14 mouse cellular contexts compared by ENCODE assay signal in genomic region chr11:96334002-96334364, GRCm38 (mm10). TPM values are rescaled to one million over a fixed set of nuclear protein-coding genes. Genes with fewer than 3 reads are reported as not detected.
DNase-seq lines count a peak whose midpoint lies in the region; ATAC-seq lines count a peak whose summit lies in the region.
"Had no signal": no experiment of that assay in that cellular context is flagged by ENCODE, and none has a peak within 500 bp of the region (broad histone marks: within the 10 kb centered on the region; RNA-seq: fewer than 3 reads in every experiment).

No protein-coding gene starts in this region.

- peaks cover 41% of the 10 kb centered on the region for H3K36me3 ChIP-seq in kidney, embryonic 15.5 days
- H3K36me3 ChIP-seq in embryonic facial prominence, embryonic 14.5 days (ENCODE audit: control insufficient read depth, insufficient read depth, low read length), result no peaks in the 10 kb centered on the region
- no peaks in the 10 kb centered on the region for H3K36me3 ChIP-seq in hindbrain, embryonic 15.5 days
- H3K36me3 ChIP-seq in neural tube, embryonic 14.5 days (ENCODE audit: control insufficient read depth, insufficient read depth, low read length), result peaks cover 5% of the 10 kb centered on the region; the same call in 1 of the 2 replicates
- H3K36me3 ChIP-seq: forebrain, embryonic 15.5 days; midbrain, embryonic 15.5 days had no signal

- peak overlapping the region; percentile 90 for H3K4me2 ChIP-seq in kidney, embryonic 15.5 days
- peak overlapping the region; percentile 21; the same call in 1 of the 2 replicates for H3K4me2 ChIP-seq in embryonic facial prominence, embryonic 14.5 days (ENCODE audit: low read depth, low read length)
- peak overlapping the region; percentile 59 for H3K4me2 ChIP-seq in hindbrain, embryonic 15.5 days
- peak overlapping the region; percentile 100 for H3K4me2 ChIP-seq in neural tube, embryonic 14.5 days (ENCODE audit: low read depth, low read length)
- H3K4me2 ChIP-seq: forebrain, embryonic 15.5 days; midbrain, embryonic 15.5 days had no signal

- peak overlapping the region; percentile 41 for H3K4me3 ChIP-seq in kidney, embryonic 15.5 days (replicated peaks)
- H3K4me3 ChIP-seq in embryonic facial prominence, embryonic 14.5 days (ENCODE audit: low read depth, low read length), result peak overlapping the region; percentile 23; the same call in 1 of the 2 replicates
- H3K4me3 ChIP-seq in hindbrain, embryonic 15.5 days, result peak overlapping the region; percentile 43
- peak overlapping the region; percentile 59 for H3K4me3 ChIP-seq in neural tube, embryonic 14.5 days (ENCODE audit: low read depth, low read length)
- H3K4me3 ChIP-seq: forebrain, embryonic 15.5 days; midbrain, embryonic 15.5 days had no signal

- no peak for DNase-seq in kidney, postnatal 25 days
- no peak for DNase-seq in embryonic facial prominence, embryonic 14.5 days (ENCODE audit: low spot score)
- no peak for DNase-seq in T-cell, adult 2 months (ENCODE audit: low spot score)
- DNase-seq: cerebellum, adult 2 months; kidney, adult 8-10 months; lung, postnatal 14 days; right cerebral cortex, postnatal 4 days; thymus, postnatal 25 days had no signal

- H3K9ac ChIP-seq in kidney, embryonic 15.5 days, result peak overlapping the region; percentile 55
- H3K9ac ChIP-seq in embryonic facial prominence, embryonic 14.5 days (ENCODE audit: low read depth, low read length), result no peak overlapping the region
- peak overlapping the region; percentile 65 for H3K9ac ChIP-seq in hindbrain, embryonic 15.5 days
- peak overlapping the region; percentile 100 for H3K9ac ChIP-seq in neural tube, embryonic 14.5 days (replicated peaks; ENCODE audit: low read depth, low read length)
- H3K9ac ChIP-seq: forebrain, embryonic 15.5 days; midbrain, embryonic 15.5 days had no signal

- no peak for ATAC-seq in kidney, embryonic 15.5 days (replicated peaks; ENCODE audit: low FRiP score)
- ATAC-seq in embryonic facial prominence, embryonic 14.5 days (ENCODE audit: low read depth), result no peak
- no peak for ATAC-seq in hindbrain, embryonic 15.5 days (ENCODE audit: low FRiP score, low read depth)
- 0 out of 2 replicates have a peak, but pooled peaks have one; percentile 3 for ATAC-seq in neural tube, embryonic 14.5 days (ENCODE audit: low read depth)
- ATAC-seq in frontal cortex, adult (ENCODE audit: low TSS enrichment), result no peak
- ATAC-seq: forebrain, embryonic 15.5 days; midbrain, embryonic 15.5 days had no signal

- no peaks in the 10 kb centered on the region for H3K27me3 ChIP-seq in kidney, embryonic 15.5 days
- H3K27me3 ChIP-seq in embryonic facial prominence, embryonic 14.5 days (replicated peaks; ENCODE audit: control insufficient read depth, insufficient read depth, low read length), result peaks cover 100% of the 10 kb centered on the region
- peaks cover 53% of the 10 kb centered on the region for H3K27me3 ChIP-seq in hindbrain, embryonic 15.5 days
- no peaks in the 10 kb centered on the region for H3K27me3 ChIP-seq in neural tube, embryonic 14.5 days (ENCODE audit: control insufficient read depth, insufficient read depth, low read length)

- peak overlapping the region; percentile 100 for H3K27ac ChIP-seq in kidney, embryonic 15.5 days
- no peak overlapping the region; the same call in 1 of the 2 replicates for H3K27ac ChIP-seq in embryonic facial prominence, embryonic 14.5 days (replicated peaks; ENCODE audit: low read depth, low read length)
- H3K27ac ChIP-seq in hindbrain, embryonic 15.5 days (replicated peaks), result peak overlapping the region; percentile 96
- H3K27ac ChIP-seq in neural tube, embryonic 14.5 days (ENCODE audit: low read depth, low read length), result peak overlapping the region; percentile 100
- H3K27ac ChIP-seq: forebrain, embryonic 15.5 days; midbrain, embryonic 15.5 days had no signal

- H3K9me3 ChIP-seq in kidney, embryonic 15.5 days (replicated peaks), result no peaks in the 10 kb centered on the region
- H3K9me3 ChIP-seq in embryonic facial prominence, embryonic 14.5 days (ENCODE audit: control insufficient read depth, low read length), result no peaks in the 10 kb centered on the region
- no peaks in the 10 kb centered on the region for H3K9me3 ChIP-seq in hindbrain, embryonic 15.5 days
- H3K9me3 ChIP-seq in neural tube, embryonic 14.5 days (ENCODE audit: control insufficient read depth, low read length), result no peaks in the 10 kb centered on the region
- H3K9me3 ChIP-seq: forebrain, embryonic 15.5 days; midbrain, embryonic 15.5 days had no signal

- peaks cover 100% of the 10 kb centered on the region for H3K4me1 ChIP-seq in kidney, embryonic 15.5 days
- no peaks in the 10 kb centered on the region for H3K4me1 ChIP-seq in embryonic facial prominence, embryonic 14.5 days (ENCODE audit: control insufficient read depth, insufficient read depth, low read length)
- peaks cover 35% of the 10 kb centered on the region for H3K4me1 ChIP-seq in hindbrain, embryonic 15.5 days (replicated peaks)
- peaks cover 82% of the 10 kb centered on the region for H3K4me1 ChIP-seq in neural tube, embryonic 14.5 days (ENCODE audit: control insufficient read depth, insufficient read depth, low read length)
- H3K4me1 ChIP-seq: forebrain, embryonic 15.5 days; midbrain, embryonic 15.5 days had no signal

- 10% methylated on average over 2 of the region's 2 CpGs for WGBS in kidney, embryonic 15.5 days
- 0% methylated on average over 2 of the region's 2 CpGs for WGBS in embryonic facial prominence, embryonic 14.5 days
- WGBS in hindbrain, embryonic 15.5 days, result 9% methylated on average over 2 of the region's 2 CpGs
- WGBS in neural tube, embryonic 14.5 days, result 7% methylated on average over 2 of the region's 2 CpGs

RNA-seq across cellular contexts. Expression of gene Hoxb3, which starts 10.9 kb away (rescaled TPM):
- 4.4 and 4.5 TPM in 2 replicates for polyA plus RNA-seq in kidney, embryonic 15.5 days (2015; fragmentation: Nextera tagmentation; extraction: Ambion mirVana)
- 0.81 and 1.1 TPM in 2 replicates for polyA plus RNA-seq in embryonic facial prominence, embryonic 14.5 days (2014; fragmentation: Nextera tagmentation; extraction: Ambion mirVana)
- polyA plus RNA-seq in hindbrain, embryonic 15.5 days (2015; fragmentation: Nextera tagmentation; extraction: Ambion mirVana), result 12.8 and 13.2 TPM in 2 replicates
- 13.5 and 13.9 TPM in 2 replicates for polyA plus RNA-seq in neural tube, embryonic 14.5 days (2014; fragmentation: Nextera tagmentation; extraction: Ambion mirVana)
- polyA plus RNA-seq: forebrain, embryonic 15.5 days; midbrain, embryonic 15.5 days had no signal

RNA-seq across cellular contexts. Expression of gene Hoxb4, which starts 15.9 kb away (rescaled TPM):
- 6.4 and 7.1 TPM in 2 replicates for polyA plus RNA-seq in kidney, embryonic 15.5 days (2015; fragmentation: Nextera tagmentation; extraction: Ambion mirVana)
- 0.62 and 0.70 TPM in 2 replicates for polyA plus RNA-seq in embryonic facial prominence, embryonic 14.5 days (2014; fragmentation: Nextera tagmentation; extraction: Ambion mirVana)
- 3.5 and 3.8 TPM in 2 replicates for polyA plus RNA-seq in hindbrain, embryonic 15.5 days (2015; fragmentation: Nextera tagmentation; extraction: Ambion mirVana)
- polyA plus RNA-seq in neural tube, embryonic 14.5 days (2014; fragmentation: Nextera tagmentation; extraction: Ambion mirVana), result 3.4 and 4.1 TPM in 2 replicates
- polyA plus RNA-seq: forebrain, embryonic 15.5 days; midbrain, embryonic 15.5 days had no signal

RNA-seq across cellular contexts. Expression of gene Hoxb2, which starts 16.3 kb away (rescaled TPM):
- polyA plus RNA-seq in kidney, embryonic 15.5 days (2015; fragmentation: Nextera tagmentation; extraction: Ambion mirVana), result 45.7 and 45.9 TPM in 2 replicates
- 7.5 and 8.9 TPM in 2 replicates for polyA plus RNA-seq in embryonic facial prominence, embryonic 14.5 days (2014; fragmentation: Nextera tagmentation; extraction: Ambion mirVana)
- polyA plus RNA-seq in hindbrain, embryonic 15.5 days (2015; fragmentation: Nextera tagmentation; extraction: Ambion mirVana), result 26.8 and 32.9 TPM in 2 replicates
- polyA plus RNA-seq in neural tube, embryonic 14.5 days (2014; fragmentation: Nextera tagmentation; extraction: Ambion mirVana), result 45.2 and 48.5 TPM in 2 replicates
- polyA plus RNA-seq: forebrain, embryonic 15.5 days had no signal

RNA-seq across cellular contexts. Expression of gene Hoxb5, which starts 30.8 kb away (rescaled TPM):
- polyA plus RNA-seq in kidney, embryonic 15.5 days (2015; fragmentation: Nextera tagmentation; extraction: Ambion mirVana), result 18.8 and 20.2 TPM in 2 replicates
- 1.8 and 2.4 TPM in 2 replicates for polyA plus RNA-seq in embryonic facial prominence, embryonic 14.5 days (2014; fragmentation: Nextera tagmentation; extraction: Ambion mirVana)
- 115 and 140 TPM in 2 replicates for polyA plus RNA-seq in hindbrain, embryonic 15.5 days (2015; fragmentation: Nextera tagmentation; extraction: Ambion mirVana)
- polyA plus RNA-seq in neural tube, embryonic 14.5 days (2014; fragmentation: Nextera tagmentation; extraction: Ambion mirVana), result 49.1 and 52.4 TPM in 2 replicates
- polyA plus RNA-seq: forebrain, embryonic 15.5 days had no signal

RNA-seq across cellular contexts. Expression of gene Hoxb1, which starts 31.6 kb away (rescaled TPM):
- 0.27 and 0.35 TPM in 2 replicates for polyA plus RNA-seq in kidney, embryonic 15.5 days (2015; fragmentation: Nextera tagmentation; extraction: Ambion mirVana)
- 0.13 TPM in 1 of 2 replicates, not detected in the other for polyA plus RNA-seq in embryonic facial prominence, embryonic 14.5 days (2014; fragmentation: Nextera tagmentation; extraction: Ambion mirVana)
- 0.30 and 0.52 TPM in 2 replicates for polyA plus RNA-seq in hindbrain, embryonic 15.5 days (2015; fragmentation: Nextera tagmentation; extraction: Ambion mirVana)
- 0.62 and 0.96 TPM in 2 replicates for polyA plus RNA-seq in neural tube, embryonic 14.5 days (2014; fragmentation: Nextera tagmentation; extraction: Ambion mirVana)
- polyA plus RNA-seq: cerebellum, adult 2 months; forebrain, embryonic 15.5 days; midbrain, embryonic 15.5 days had no signal

Comparison
In these comparisons a context has a peak if more than half of its experiments do, and no peak if none do; other contexts are left out.
1. H3K4me2 ChIP-seq: peak in every context shown above with its lines; median percentile 100 in neural tube, embryonic 14.5 days; 90 in kidney, embryonic 15.5 days; 59 in hindbrain, embryonic 15.5 days; 21 in embryonic facial prominence, embryonic 14.5 days.